Mouse (Mus musculus): Measurements from ENCODE around the gene Rap2a. TPM values are rescaled to one million over a fixed set of nuclear protein-coding genes. Genes with fewer than 3 reads are reported as not detected.
A peak's percentile ranks its signal among the peaks of the same experiment; 100 is the strongest.

Rap2a gene
- total and polyA plus RNA-seq, 2 experiments from 2014 or later, result 27.3 to 53.7 TPM

DNA sequence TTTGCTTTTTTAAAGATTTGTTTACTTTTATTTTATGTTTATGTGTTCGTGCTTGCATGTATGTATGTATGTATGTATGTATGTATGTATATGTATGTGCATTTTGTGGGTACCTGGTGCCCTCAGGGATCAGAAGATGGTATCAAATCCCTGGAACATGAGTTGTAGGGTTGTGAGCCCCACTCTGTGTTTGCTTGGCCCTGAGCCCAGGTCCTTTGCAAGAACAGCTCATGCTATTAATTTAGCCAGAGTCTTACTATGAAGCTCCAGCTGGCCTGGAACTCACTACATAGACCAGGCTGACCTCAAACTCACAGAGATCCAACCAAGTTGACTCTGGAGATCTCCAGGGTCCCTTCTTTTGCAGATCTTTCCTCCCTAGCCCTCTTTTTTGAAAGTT lies 37.1 kb downstream of the Rap2a start:
- Histone ChIP-seq H3K36me3 (ENCODE audit: insufficient read depth, low read length) (no peaks in the 10 kb centered on the region), H3K4me2 (ENCODE audit: low read depth, low read length) (no peak overlapping the region), H3K4me3 (ENCODE audit: low read length) (no peak overlapping the region), H3K27me3 (ENCODE audit: insufficient read depth, low read length) (no peaks in the 10 kb centered on the region), H3K9me3 (ENCODE audit: low read length) (no peaks in the 10 kb centered on the region), H3K9ac (replicated peaks; ENCODE audit: low read length) (no peak overlapping the region), H3K4me1 (ENCODE audit: insufficient read depth, low read length) (no peaks in the 10 kb centered on the region), H3K27ac (no peak overlapping the region)
- DNase-seq (ENCODE audit: low spot score) (peak; percentile 62), ATAC-seq (no peak)
- whole genome bisulfite sequencing, result 64% methylated on average over 1 of the region's 1 CpGs
- TF ChIP-seq CTCF (IDR thresholded peaks at IDR 0.05; ENCODE audit: low read depth), result no peak

GRCm38 (mm10) chr14:120518706-120519105 lies 40.5 kb downstream of the Rap2a start:
- TF ChIP-seq CTCF (IDR thresholded peaks at IDR 0.05; ENCODE audit: low read depth), result no peak
- Histone ChIP-seq H3K4me3 (ENCODE audit: low read length) (no peak overlapping the region), H3K4me2 (ENCODE audit: low read depth, low read length) (no peak overlapping the region), H3K27me3 (ENCODE audit: insufficient read depth, low read length) (no peaks in the 10 kb centered on the region), H3K9ac (replicated peaks; ENCODE audit: low read length) (no peak overlapping the region), H3K4me1 (ENCODE audit: insufficient read depth, low read length) (no peaks in the 10 kb centered on the region), H3K27ac (no peak overlapping the region), H3K9me3 (ENCODE audit: low read length) (no peaks in the 10 kb centered on the region), H3K36me3 (ENCODE audit: insufficient read depth, low read length) (no peaks in the 10 kb centered on the region)
- WGBS, result 79% methylated on average over 5 of the region's 5 CpGs
- ATAC-seq (no peak), DNase-seq (ENCODE audit: low spot score) (no peak)

DNA sequence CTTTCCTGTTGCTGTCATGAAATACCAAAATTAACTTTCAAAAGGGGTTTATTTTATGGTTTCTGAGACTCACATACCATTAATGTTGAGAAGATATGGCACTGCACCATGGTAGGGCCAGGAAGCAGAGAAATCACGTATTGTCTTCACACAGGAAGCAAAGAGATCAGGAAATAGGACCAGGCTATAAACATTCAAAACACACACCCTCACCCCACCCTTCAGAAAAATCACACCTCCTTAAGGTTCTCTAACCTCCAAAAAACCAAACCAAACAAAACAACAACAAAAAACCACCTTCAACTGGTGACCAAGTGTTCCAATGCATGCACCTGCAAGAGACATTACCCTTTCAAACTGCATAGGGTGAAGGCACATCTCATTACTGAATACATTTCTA lies 41.7 kb downstream of the Rap2a start:
- Histone ChIP-seq H3K4me3 (ENCODE audit: low read length) (no peak overlapping the region), H3K27ac (no peak overlapping the region), H3K9me3 (ENCODE audit: low read length) (no peaks in the 10 kb centered on the region), H3K36me3 (ENCODE audit: insufficient read depth, low read length) (no peaks in the 10 kb centered on the region), H3K9ac (replicated peaks; ENCODE audit: low read length) (no peak overlapping the region), H3K4me2 (ENCODE audit: low read depth, low read length) (no peak overlapping the region), H3K27me3 (ENCODE audit: insufficient read depth, low read length) (no peaks in the 10 kb centered on the region), H3K4me1 (ENCODE audit: insufficient read depth, low read length) (no peaks in the 10 kb centered on the region)
- DNase-seq (ENCODE audit: low spot score) (no peak), ATAC-seq (no peak)
- 91% methylated on average over 1 of the region's 1 CpGs for WGBS
- TF ChIP-seq CTCF (IDR thresholded peaks at IDR 0.05; ENCODE audit: low read depth), result no peak

GRCm38 (mm10) chr14:120520843-120521242 lies 42.6 kb downstream of the Rap2a start:
- no peak for DNase-seq (ENCODE audit: low spot score)
- Histone ChIP-seq H3K4me1 (ENCODE audit: insufficient read depth, low read length) (no peaks in the 10 kb centered on the region), H3K4me3 (ENCODE audit: low read length) (no peak overlapping the region), H3K27me3 (ENCODE audit: insufficient read depth, low read length) (no peaks in the 10 kb centered on the region), H3K9ac (replicated peaks; ENCODE audit: low read length) (no peak overlapping the region), H3K4me2 (ENCODE audit: low read depth, low read length) (no peak overlapping the region), H3K36me3 (ENCODE audit: insufficient read depth, low read length) (no peaks in the 10 kb centered on the region), H3K27ac (no peak overlapping the region), H3K9me3 (ENCODE audit: low read length) (no peaks in the 10 kb centered on the region)
- WGBS, result 83% methylated on average over 3 of the region's 3 CpGs
- ATAC-seq, result no peak
- TF ChIP-seq CTCF (IDR thresholded peaks at IDR 0.05; ENCODE audit: low read depth), result no peak

- DNase-seq (ENCODE audit: low spot score) (no peak), ATAC-seq (no peak)
- WGBS, result 96% methylated on average over 5 of the region's 5 CpGs
- TF ChIP-seq CTCF (IDR thresholded peaks at IDR 0.05; ENCODE audit: low read depth), result no peak
- Histone ChIP-seq H3K27me3 (ENCODE audit: insufficient read depth, low read length) (no peaks in the 10 kb centered on the region), H3K36me3 (ENCODE audit: insufficient read depth, low read length) (no peaks in the 10 kb centered on the region), H3K27ac (no peak overlapping the region), H3K4me3 (ENCODE audit: low read length) (no peak overlapping the region), H3K9ac (replicated peaks; ENCODE audit: low read length) (no peak overlapping the region), H3K4me2 (ENCODE audit: low read depth, low read length) (no peak overlapping the region), H3K4me1 (ENCODE audit: insufficient read depth, low read length) (no peaks in the 10 kb centered on the region), H3K9me3 (ENCODE audit: low read length) (no peaks in the 10 kb centered on the region)
Observed at GRCm38 (mm10) chr14:120523296-120523695, 45.1 kb downstream of the Rap2a start.

DNA sequence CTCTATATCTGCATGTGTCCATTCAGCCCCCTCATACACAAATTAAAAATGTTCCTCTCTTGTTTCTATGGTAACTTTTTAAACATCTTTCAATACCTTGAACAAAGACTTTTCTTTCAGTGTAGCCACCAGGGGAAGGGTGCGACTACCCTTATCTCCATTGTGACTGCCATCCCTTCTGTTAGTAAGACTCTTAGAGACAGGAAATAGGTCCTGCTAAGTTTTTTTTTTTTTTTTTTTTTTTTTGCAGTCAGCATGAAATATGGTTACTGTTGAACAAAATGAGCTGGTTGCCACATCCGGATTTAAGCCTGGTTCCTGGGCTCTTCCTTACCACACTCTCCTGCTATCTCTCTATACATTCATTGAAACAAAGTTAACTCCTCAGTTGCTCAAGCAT lies 47.4 kb downstream of the Rap2a start:
- no peak overlapping the region for H3K9ac ChIP-seq (replicated peaks; ENCODE audit: low read length)
- H3K27ac ChIP-seq, result no peak overlapping the region
- H3K4me1 ChIP-seq (ENCODE audit: insufficient read depth, low read length), result no peaks in the 10 kb centered on the region
- no peak for ATAC-seq
- DNase-seq (ENCODE audit: low spot score), result no peak
- H3K27me3 ChIP-seq (ENCODE audit: insufficient read depth, low read length), result no peaks in the 10 kb centered on the region
- no peak overlapping the region for H3K4me3 ChIP-seq (ENCODE audit: low read length)
- no peak for TF ChIP-seq CTCF (IDR thresholded peaks at IDR 0.05; ENCODE audit: low read depth)
- WGBS, result 67% methylated on average over 2 of the region's 2 CpGs
- no peaks in the 10 kb centered on the region for H3K9me3 ChIP-seq (ENCODE audit: low read length)
- no peak overlapping the region for H3K4me2 ChIP-seq (ENCODE audit: low read depth, low read length)
- H3K36me3 ChIP-seq (ENCODE audit: insufficient read depth, low read length), result no peaks in the 10 kb centered on the region

GRCm38 (mm10) chr14:120533301-120533700 lies 55.1 kb downstream of the Rap2a start:
- H3K27me3 ChIP-seq (ENCODE audit: insufficient read depth, low read length), result no peaks in the 10 kb centered on the region
- H3K4me2 ChIP-seq (ENCODE audit: low read depth, low read length), result no peak overlapping the region
- TF ChIP-seq CTCF (IDR thresholded peaks at IDR 0.05; ENCODE audit: low read depth), result no peak
- DNase-seq (ENCODE audit: low spot score) (no peak), ATAC-seq (no peak)
- H3K4me3 ChIP-seq (ENCODE audit: low read length), result no peak overlapping the region
- no peaks in the 10 kb centered on the region for H3K9me3 ChIP-seq (ENCODE audit: low read length)
- H3K36me3 ChIP-seq (ENCODE audit: insufficient read depth, low read length), result no peaks in the 10 kb centered on the region
- no peak overlapping the region for H3K27ac ChIP-seq
- 95% methylated on average over 3 of the region's 3 CpGs for WGBS
- H3K9ac ChIP-seq (replicated peaks; ENCODE audit: low read length), result no peak overlapping the region
- no peaks in the 10 kb centered on the region for H3K4me1 ChIP-seq (ENCODE audit: insufficient read depth, low read length)
